Mouse (Mus musculus) embryonic stem cell, embryonic (primary cell): ENCODE data around the gene Trp73.

Experiments
- CTCF ChIA-PET, 4 experiments: fragments of 300-600 bp in 2 of 4; fragments of 350-600 bp in 2 of 4; sonication (Branson Sonifier 250); formaldehyde crosslinking; loops; one replicate each; lab custom pipeline; 2022; ENCODE audit warnings: inconsistent platforms in 2 of 4; lab: Charles Lee
- POLR2A ChIA-PET, 4 experiments: fragments of 300-600 bp in 2 of 4; fragments of 350-600 bp in 2 of 4; sonication (Branson Sonifier 250); formaldehyde crosslinking; loops; one replicate each; lab custom pipeline; 2022; ENCODE audit warnings: antibody characterized with exemption in 4 of 4, inconsistent platforms in 1 of 4; lab: Charles Lee

Trp73 gene

DNA sequence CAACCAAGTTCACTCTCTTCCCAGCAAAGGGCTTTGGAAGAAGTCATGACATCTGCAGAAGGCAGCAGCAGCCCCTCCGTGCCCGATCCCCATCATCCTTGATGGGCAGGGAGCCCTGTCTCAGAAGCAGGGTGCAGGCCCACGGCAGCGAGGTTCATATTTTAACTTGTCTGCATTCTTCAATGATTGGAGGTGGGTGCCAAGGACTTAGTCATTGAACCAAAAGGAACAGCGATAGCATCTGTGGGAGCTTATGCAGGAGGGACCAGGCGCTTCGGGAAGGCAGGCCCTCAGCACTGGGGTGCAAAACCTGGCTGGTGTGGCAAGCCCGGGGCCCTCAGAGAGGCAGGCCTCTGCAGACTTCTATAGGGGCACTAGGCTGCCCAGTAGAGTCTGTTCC, 53.6 kb downstream of the Trp73 start:
- ChIA-PET CTCF (no interaction called here), POLR2A (interaction anchor here in 1 of 4 experiments (1.1 kb wide), 1 partner anchor 74 kb away, joined by 3 read pairs; the partner anchor contains the start of gene Tprgl)

DNA sequence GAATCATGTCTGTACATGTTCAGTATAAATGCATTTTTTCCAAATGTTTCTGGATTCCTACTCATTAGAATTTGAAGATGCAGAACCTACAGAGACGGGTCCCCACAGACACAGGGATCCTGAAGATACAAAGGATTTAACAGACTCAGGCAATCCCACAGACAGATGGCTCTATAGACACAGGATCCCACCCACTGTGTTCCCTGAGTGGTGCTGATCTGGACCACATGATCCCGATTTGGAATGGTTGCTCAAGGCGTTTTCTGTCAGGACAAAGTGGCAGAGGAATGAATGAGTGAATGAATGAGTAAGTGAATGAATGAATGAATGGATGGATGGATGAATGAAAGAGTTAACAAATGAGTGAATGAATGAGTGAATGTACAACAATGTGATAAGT, 54.2 kb downstream of the Trp73 start:
- ChIA-PET POLR2A (interaction anchor here in 1 of 4 experiments (0.7 to 1.1 kb wide), 2 partner anchors 9 to 75 kb away, joined by 3 read pairs; partner anchors contain the start of gene Tprgl), CTCF (interaction anchor here in 3 of 4 experiments (0.8 to 1.4 kb wide), 3 partner anchors 16 to 20 kb away, joined by 3 to 5 read pairs (median 3); no protein-coding TSS in a partner anchor)

- ChIA-PET CTCF (interaction anchor here (0.6 to 3.0 kb wide), 30 partner anchors 10 to 556 kb away, joined by 3 to 30 read pairs (median 3); partner anchors contain the start of gene Arhgef16 (in 1 of the 4)), POLR2A (interaction anchor here (0.6 to 3.7 kb wide), 23 partner anchors 9 to 247 kb away, joined by 3 to 33 read pairs (median 4); partner anchors contain the start of genes Lrrc47 (in 2 of the 4) and Tprgl (in 1 of the 4))
These were observed 58.0 kb downstream of the Trp73 start for GRCm38 (mm10) chr4:154081974-154082373.

GRCm38 (mm10) chr4:154081021-154081420, 59.0 kb downstream of the Trp73 start:
- CTCF ChIA-PET, result interaction anchor here in 3 of 4 experiments (0.9 to 3.0 kb wide), 13 partner anchors 10 to 220 kb away, joined by 3 to 30 read pairs (median 9); partner anchors contain the start of gene Arhgef16 (in 1 of the 3)
- POLR2A ChIA-PET, result interaction anchor here in 3 of 4 experiments (1.0 to 3.7 kb wide), 12 partner anchors 10 to 165 kb away, joined by 3 to 33 read pairs (median 10); no protein-coding TSS in a partner anchor

GRCm38 (mm10) chr4:154080211-154080610, 59.8 kb downstream of the Trp73 start:
- ChIA-PET POLR2A (interaction anchor here in 3 of 4 experiments (0.6 to 3.7 kb wide), 7 partner anchors 11 to 323 kb away, joined by 3 to 33 read pairs (median 4); no protein-coding TSS in a partner anchor), CTCF (interaction anchor here in 2 of 4 experiments (0.6 to 3.0 kb wide), 5 partner anchors 9 to 808 kb away, joined by 5 to 30 read pairs (median 5); no protein-coding TSS in a partner anchor)

DNA sequence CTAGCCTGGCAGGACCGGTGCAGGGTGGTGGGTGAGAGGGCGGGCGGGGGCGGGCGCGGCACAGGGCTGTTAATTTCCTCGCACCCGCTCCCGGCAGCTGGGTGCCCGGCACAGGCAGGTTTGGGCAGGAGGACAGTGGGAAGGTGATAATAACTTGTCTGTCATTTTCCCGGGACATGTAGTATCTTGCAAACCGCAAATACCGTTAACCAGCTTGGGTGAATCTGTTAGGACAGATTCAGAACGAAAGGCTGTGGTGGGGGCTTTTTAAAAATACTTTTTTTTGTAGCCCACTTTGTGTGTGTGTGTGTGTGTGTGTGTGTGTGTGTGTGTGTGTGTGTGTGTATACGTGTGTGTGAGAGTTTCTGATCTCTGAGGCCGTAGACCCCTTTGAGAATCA, 68.1 kb downstream of the Trp73 start:
- POLR2A ChIA-PET, result interaction anchor here in 3 of 4 experiments (0.7 to 5.7 kb wide), 4 partner anchors 9 to 437 kb away, joined by 3 to 33 read pairs (median 4); no protein-coding TSS in a partner anchor
- CTCF ChIA-PET, result interaction anchor here in 3 of 4 experiments (0.6 to 2.6 kb wide), 6 partner anchors 10 to 89 kb away, joined by 3 to 35 read pairs (median 6); partner anchors contain the start of gene Tprgl (in 1 of the 3)

- POLR2A ChIA-PET, result interaction anchor here (0.5 to 5.7 kb wide), 16 partner anchors 9 to 438 kb away, joined by 3 to 33 read pairs (median 4); partner anchors contain the start of genes Arhgef16 (in 1 of the 4), Lrrc47 (in 1 of the 4) and Tprgl (in 1 of the 4)
- CTCF ChIA-PET, result interaction anchor here (0.5 to 3.7 kb wide), 64 partner anchors 9 to 726 kb away, joined by 3 to 92 read pairs (median 4); partner anchors contain the start of genes Arhgef16 (in 2 of the 4), Tprgl (in 2 of the 4), A430005L14Rik (in 1 of the 4) and Lrrc47 (in 1 of the 4)
These were observed 68.5 kb downstream of the Trp73 start for GRCm38 (mm10) chr4:154071521-154071920.

DNA sequence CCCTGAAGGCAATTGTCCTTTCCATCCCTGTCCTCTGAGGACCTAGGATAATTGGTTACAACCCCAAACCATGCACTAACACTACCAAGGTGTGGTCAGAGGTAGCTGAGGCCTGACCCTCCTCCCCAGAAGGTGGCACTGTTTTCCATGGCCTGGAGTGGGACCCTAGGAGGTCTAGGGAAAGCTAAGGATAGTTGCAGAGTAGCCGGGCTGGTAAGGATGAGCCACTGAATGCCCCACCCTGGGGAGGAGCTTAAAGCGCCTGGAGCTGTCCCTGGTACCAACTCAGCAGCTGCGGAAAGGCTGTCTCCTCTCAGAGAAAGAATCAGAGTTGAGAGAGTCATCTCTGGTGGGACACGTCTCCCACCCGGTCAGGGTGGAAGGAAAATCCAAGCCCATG, 69.1 kb downstream of the Trp73 start:
- POLR2A ChIA-PET, result interaction anchor here (0.5 to 5.7 kb wide), 20 partner anchors 10 to 231 kb away, joined by 3 to 33 read pairs (median 4); partner anchors contain the start of genes Arhgef16 (in 1 of the 4), Lrrc47 (in 1 of the 4) and Tprgl (in 1 of the 4)
- CTCF ChIA-PET, result interaction anchor here (0.5 to 3.7 kb wide), 73 partner anchors 9 to 1757 kb away, joined by 3 to 92 read pairs (median 4); partner anchors contain the start of genes Arhgef16 (in 2 of the 4), Smim1 (in 2 of the 4), Tprgl (in 2 of the 4) and A430005L14Rik (in 1 of the 4)

- POLR2A ChIA-PET, result interaction anchor here in 1 of 4 experiments (1.5 to 1.8 kb wide), 2 partner anchors 18 to 40 kb away, joined by 6 to 10 read pairs; no protein-coding TSS in a partner anchor
- CTCF ChIA-PET, result interaction anchor here (0.5 to 3.0 kb wide), 67 partner anchors 9 to 1087 kb away, joined by 3 to 36 read pairs (median 4); partner anchors contain the start of genes Arhgef16 (in 2 of the 4), Smim1 (in 2 of the 4), Lrrc47 (in 1 of the 4) and Tprgl (in 1 of the 4)
These were observed 74.9 kb downstream of the Trp73 start for GRCm38 (mm10) chr4:154064827-154065773.

DNA sequence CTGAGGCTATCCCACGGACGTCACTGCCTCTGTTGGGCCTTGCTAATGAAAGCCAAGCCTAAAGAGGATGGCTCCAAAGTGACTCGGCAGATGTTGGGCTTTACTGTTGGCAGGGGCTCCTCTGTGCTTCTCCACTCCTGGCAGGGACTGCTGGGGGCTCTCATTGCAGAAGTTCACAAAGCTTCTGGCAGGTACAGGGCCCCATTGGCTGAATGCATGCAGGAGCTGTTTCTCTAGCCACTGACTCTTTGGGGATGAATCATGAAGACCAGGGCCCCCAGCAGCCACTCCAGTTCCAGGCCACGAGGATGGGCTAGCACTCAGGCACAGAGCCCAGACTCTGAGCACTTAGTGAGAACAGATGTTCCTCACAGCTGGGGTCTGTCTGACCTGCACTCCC, 82.3 kb downstream of the Trp73 start:
- ChIA-PET CTCF (interaction anchor here in 1 of 4 experiments (1.9 kb wide), 1 partner anchor 8 kb away, joined by 4 read pairs; no protein-coding TSS in a partner anchor), POLR2A (no interaction called here)

DNA sequence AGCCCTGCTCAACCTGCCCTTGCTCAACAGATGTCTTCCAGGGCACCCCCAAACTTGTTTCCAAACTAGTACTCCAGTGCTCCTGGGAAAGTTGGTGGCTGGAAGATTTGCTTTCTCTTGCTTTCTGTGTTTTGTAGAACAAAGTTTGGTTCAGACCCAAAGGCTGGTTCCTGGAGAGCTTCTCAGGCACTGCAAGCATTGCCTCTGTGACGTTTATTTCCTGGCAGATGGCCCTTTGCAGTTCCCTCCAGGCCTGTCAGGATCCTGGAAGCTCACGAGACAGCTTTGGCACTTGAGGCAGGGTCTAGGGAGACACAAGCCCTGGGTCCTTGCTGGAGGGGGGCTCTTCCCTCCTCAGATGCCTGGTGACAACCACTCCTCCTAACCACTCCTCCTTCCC, 83.3 kb downstream of the Trp73 start:
- ChIA-PET POLR2A (interaction anchor here in 1 of 4 experiments (0.6 kb wide), 1 partner anchor 648 kb away, joined by 3 read pairs; no protein-coding TSS in a partner anchor), CTCF (interaction anchor here in 1 of 4 experiments (1.0 to 1.9 kb wide), 2 partner anchors 9 to 14 kb away, joined by 3 to 4 read pairs; no protein-coding TSS in a partner anchor)

GRCm38 (mm10) chr4:154056046-154056445, 84.0 kb downstream of the Trp73 start:
- CTCF ChIA-PET, result interaction anchor here in 1 of 4 experiments (1.9 kb wide), 1 partner anchor 10 kb away, joined by 4 read pairs; no protein-coding TSS in a partner anchor
- POLR2A ChIA-PET, result no interaction called here

- CTCF ChIA-PET, result interaction anchor here in 1 of 4 experiments (1.9 kb wide), 1 partner anchor 10 kb away, joined by 4 read pairs; no protein-coding TSS in a partner anchor
These were observed 84.5 kb downstream of the Trp73 start for GRCm38 (mm10) chr4:154055482-154055881.

DNA sequence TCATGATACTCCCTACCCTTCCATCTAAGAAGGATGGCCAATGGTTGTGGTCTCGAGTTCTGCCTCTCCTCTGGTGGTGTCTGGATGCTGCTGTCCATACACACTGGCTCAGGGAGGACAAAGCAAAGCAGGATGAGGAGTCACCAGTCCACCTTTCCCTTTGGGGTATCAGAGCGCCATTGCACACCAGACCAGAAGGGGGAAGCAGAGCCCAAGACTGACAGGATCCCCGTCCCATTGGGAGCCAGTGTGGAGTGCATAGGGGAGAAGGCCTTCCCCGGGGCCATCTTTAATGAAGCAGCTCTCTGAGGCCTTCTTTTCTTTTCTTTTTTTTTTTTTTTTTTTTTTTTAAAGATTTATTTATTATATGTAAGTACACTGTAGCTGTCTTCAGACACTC, 86.9 kb downstream of the Trp73 start:
- POLR2A ChIA-PET, result interaction anchor here in 2 of 4 experiments (0.9 to 1.1 kb wide), 2 partner anchors 32 to 33 kb away, joined by 3 read pairs; no protein-coding TSS in a partner anchor
- CTCF ChIA-PET, result interaction anchor here in 3 of 4 experiments (0.6 to 2.3 kb wide), 15 partner anchors 8 to 1767 kb away, joined by 3 to 13 read pairs (median 5); partner anchors contain the start of gene Arhgef16 (in 1 of the 3)

More at GRCm38 (mm10) chr4:154055482-154055881, 84.5 kb downstream of the Trp73 start:
- POLR2A ChIA-PET, result no interaction called here

DNA sequence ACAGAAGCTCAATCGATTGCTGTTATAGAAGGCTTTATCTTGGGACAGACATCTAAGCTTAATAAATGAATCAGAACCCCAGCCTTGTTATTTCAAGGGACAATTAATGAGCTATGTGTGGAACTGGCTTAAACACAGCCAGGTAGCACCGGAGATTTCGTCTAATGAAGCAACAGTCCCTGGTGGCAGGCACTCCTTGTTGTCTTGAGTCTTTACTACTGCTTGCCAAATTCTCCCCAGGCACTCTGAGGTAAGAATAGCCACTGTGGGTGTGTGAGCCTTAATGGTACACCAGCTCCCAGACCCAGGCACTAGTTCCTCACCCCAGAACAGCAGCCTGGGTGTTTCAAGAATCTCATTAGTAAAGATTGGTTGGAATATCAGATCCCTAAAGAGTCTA, 88.6 kb downstream of the Trp73 start:
- ChIA-PET CTCF (interaction anchor here (0.6 to 2.3 kb wide), 10 partner anchors 11 to 250 kb away, joined by 3 to 13 read pairs (median 3); partner anchors contain the start of gene Arhgef16 (in 1 of the 4)), POLR2A (interaction anchor here in 2 of 4 experiments (1.0 kb wide), 2 partner anchors 10 to 28 kb away, joined by 3 read pairs; no protein-coding TSS in a partner anchor)

DNA sequence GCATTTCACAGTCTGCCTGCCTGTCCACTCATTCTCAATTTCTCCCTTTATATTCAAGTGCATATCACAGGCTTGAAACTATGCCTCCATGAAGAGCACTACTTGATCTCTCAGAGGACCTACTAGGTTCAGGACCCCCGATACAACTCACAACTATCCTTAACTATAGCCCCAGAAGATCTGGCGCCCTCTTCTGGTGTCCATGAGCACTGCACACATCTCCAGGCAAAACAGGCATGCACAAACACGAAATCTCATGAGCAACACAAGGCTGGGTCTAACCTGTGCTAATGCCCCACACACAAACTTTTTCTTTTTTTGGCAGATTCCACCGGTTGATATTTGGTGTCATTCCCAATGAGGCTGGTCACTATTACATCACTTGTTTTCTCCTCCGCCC, 94.2 kb downstream of the Trp73 start:
- POLR2A ChIA-PET, result no interaction called here
- CTCF ChIA-PET, result no interaction called here

- CTCF ChIA-PET, result no interaction called here
- POLR2A ChIA-PET, result no interaction called here
These were observed 97.4 kb downstream of the Trp73 start, which contains the start of gene Ccdc27 for GRCm38 (mm10) chr4:154042577-154042976. TSS of gene Ccdc27 (minus strand) at chr4:154042677.
